Mouse (Mus musculus) intestine, embryonic 15.5 days (tissue): ENCODE data around the gene Icam5. TPM values are rescaled to one million over a fixed set of nuclear protein-coding genes. Genes with fewer than 3 reads are reported as not detected.

Experiments
- ATAC-seq: fragments of 200-750 bp; cut with Nextera tagmentation; 2 replicates; pipeline ENCODE4 v1.8.0; 2017; ENCODE audit warnings: moderate TSS enrichment, moderate library complexity
- H3K27ac ChIP-seq: fragments of 300-500 bp; sonication (generic); 2 replicates; pipeline ENCODE4 v1.5.1; 2015; ENCODE audit warnings: mild to moderate bottlenecking, inconsistent platforms
- H3K27me3 ChIP-seq: fragments of 300-500 bp; sonication (generic); replicated peaks from 2 replicates; pipeline ENCODE4 v1.6.1; 2015; ENCODE audit warnings: inconsistent platforms
- H3K36me3 ChIP-seq: fragments of 300-500 bp; sonication (generic); 2 replicates; pipeline ENCODE4 v1.6.1; 2015; ENCODE audit warnings: inconsistent platforms
- H3K4me1 ChIP-seq: fragments of 300-500 bp; sonication (generic); replicated peaks from 2 replicates; pipeline ENCODE4 v1.6.1; 2015; ENCODE audit warnings: inconsistent platforms
- H3K4me2 ChIP-seq: fragments of 300-500 bp; sonication (generic); replicated peaks from 2 replicates; pipeline ENCODE4 v1.6.1; 2015; ENCODE audit warnings: mild to moderate bottlenecking, inconsistent platforms
- H3K4me3 ChIP-seq: fragments of 300-500 bp; sonication (generic); replicated peaks from 2 replicates; pipeline ENCODE4 v1.5.1; 2015; ENCODE audit warnings: inconsistent platforms
- H3K9ac ChIP-seq: fragments of 300-500 bp; sonication (generic); 2 replicates; pipeline ENCODE4 v1.6.1; 2015; ENCODE audit warnings: inconsistent platforms
- H3K9me3 ChIP-seq: fragments of 300-500 bp; sonication (generic); 2 replicates; pipeline ENCODE4 v1.6.1; 2016; ENCODE audit warnings: inconsistent platforms
- WGBS: fragments of 180-500 bp; shearing (Covaris S2); methylation state at CpG from one replicate; pipeline ENCODE4 v1.1.7; 2015; 5-methylcytosine and 5-hydroxymethylcytosine counted together
- polyA plus RNA-seq: library from polyadenylated mRNA; unstranded; fragments of >200 nt; fragmentation: Nextera tagmentation; extraction: Ambion mirVana; gene quantifications from 2 replicates; pipeline ENCODE4 v1.2.1, GENCODE M21; 2015

Gene Icam5
- polyA plus RNA-seq, 1 experiment from 2014 or later, result 0.16 TPM

- peaks cover 46% of the 10 kb centered on the region for H3K4me1 ChIP-seq
- H3K9ac ChIP-seq, result peak overlapping the region; percentile 54; the same call in 1 of the 2 replicates
- H3K27me3 ChIP-seq, result peaks cover 44% of the 10 kb centered on the region
- H3K36me3 ChIP-seq, result no peaks in the 10 kb centered on the region
- H3K4me2 ChIP-seq, result peak overlapping the region; percentile 99
- no peaks in the 10 kb centered on the region for H3K9me3 ChIP-seq
- H3K4me3 ChIP-seq, result peak overlapping the region; percentile 49
- 26% methylated on average over 22 of the region's 22 CpGs for WGBS
- H3K27ac ChIP-seq, result no peak overlapping the region
- ATAC-seq, result no peak
Observed at GRCm38 (mm10) chr9:21030055-21030600, 1.7 kb upstream of the Icam5 start.

GRCm38 (mm10) chr9:21030781-21031250 lies 1.1 kb upstream of the Icam5 start:
- peaks cover 46% of the 10 kb centered on the region for H3K4me1 ChIP-seq
- no peak overlapping the region for H3K27ac ChIP-seq
- no peaks in the 10 kb centered on the region for H3K36me3 ChIP-seq
- WGBS, result under 1% methylated on average over 13 of the region's 13 CpGs
- no peaks in the 10 kb centered on the region for H3K9me3 ChIP-seq
- ATAC-seq, result peak; percentile 76
- peak overlapping the region; percentile 99 for H3K4me2 ChIP-seq
- peaks cover 51% of the 10 kb centered on the region for H3K27me3 ChIP-seq
- H3K9ac ChIP-seq, result no peak overlapping the region
- peak overlapping the region; percentile 49 for H3K4me3 ChIP-seq

- no peaks in the 10 kb centered on the region for H3K36me3 ChIP-seq
- H3K4me1 ChIP-seq, result peaks cover 49% of the 10 kb centered on the region
- peaks cover 56% of the 10 kb centered on the region for H3K27me3 ChIP-seq
- 0 out of 2 replicates have a peak overlapping the region, but pooled peaks have one; percentile 14 for H3K9ac ChIP-seq
- ATAC-seq, result peak; percentile 27
- no peak overlapping the region for H3K27ac ChIP-seq
- WGBS, result under 1% methylated on average over 36 of the region's 36 CpGs
- peak overlapping the region; percentile 49 for H3K4me3 ChIP-seq
- no peaks in the 10 kb centered on the region for H3K9me3 ChIP-seq
- peak overlapping the region; percentile 99 for H3K4me2 ChIP-seq
Observed at GRCm38 (mm10) chr9:21031251-21031895, 500 bp upstream of the Icam5 start.

GRCm38 (mm10) chr9:21032491-21032890 lies 618 bp downstream of the Icam5 start:
- peak overlapping the region; percentile 55 for H3K4me3 ChIP-seq
- WGBS, result 3% methylated on average over 7 of the region's 7 CpGs
- no peaks in the 10 kb centered on the region for H3K36me3 ChIP-seq
- H3K4me1 ChIP-seq, result peaks cover 60% of the 10 kb centered on the region
- peaks cover 67% of the 10 kb centered on the region for H3K27me3 ChIP-seq
- no peaks in the 10 kb centered on the region for H3K9me3 ChIP-seq
- H3K9ac ChIP-seq, result peak overlapping the region; percentile 50; the same call in 1 of the 2 replicates
- H3K27ac ChIP-seq, result no peak overlapping the region
- no peak for ATAC-seq
- peak overlapping the region; percentile 99 for H3K4me2 ChIP-seq

GRCm38 (mm10) chr9:21033136-21033535 lies 1.3 kb downstream of the Icam5 start:
- H3K27ac ChIP-seq, result no peak overlapping the region
- 0% methylated on average over 34 of the region's 34 CpGs for WGBS
- H3K4me2 ChIP-seq, result peak overlapping the region; percentile 99
- peaks cover 64% of the 10 kb centered on the region for H3K4me1 ChIP-seq
- H3K27me3 ChIP-seq, result peaks cover 74% of the 10 kb centered on the region
- no peaks in the 10 kb centered on the region for H3K36me3 ChIP-seq
- H3K9ac ChIP-seq, result peak overlapping the region; percentile 50
- ATAC-seq, result peak; percentile 77
- peak overlapping the region; percentile 55 for H3K4me3 ChIP-seq
- no peaks in the 10 kb centered on the region for H3K9me3 ChIP-seq

- peak overlapping the region; percentile 11; the same call in 1 of the 2 replicates for H3K4me2 ChIP-seq
- no peak overlapping the region for H3K27ac ChIP-seq
- no peaks in the 10 kb centered on the region for H3K36me3 ChIP-seq
- H3K9ac ChIP-seq, result no peak overlapping the region
- H3K4me3 ChIP-seq, result 0 out of 2 replicates have a peak overlapping the region, but pooled peaks have one; percentile 3
- ATAC-seq, result no peak
- peaks cover 63% of the 10 kb centered on the region for H3K4me1 ChIP-seq
- H3K27me3 ChIP-seq, result peaks cover 77% of the 10 kb centered on the region
- 2% methylated on average over 17 of the region's 17 CpGs for WGBS
- H3K9me3 ChIP-seq, result no peaks in the 10 kb centered on the region
Observed at GRCm38 (mm10) chr9:21034481-21035085, 2.7 kb downstream of the Icam5 start.

- Histone ChIP-seq H3K4me3 (no peak overlapping the region), H3K27me3 (peaks cover 74% of the 10 kb centered on the region), H3K4me1 (peaks cover 55% of the 10 kb centered on the region), H3K9me3 (no peaks in the 10 kb centered on the region), H3K36me3 (no peaks in the 10 kb centered on the region), H3K9ac (no peak overlapping the region), H3K4me2 (no peak overlapping the region), H3K27ac (no peak overlapping the region)
- ATAC-seq, result no peak
- WGBS, result 31% methylated on average over 9 of the region's 9 CpGs
Observed at GRCm38 (mm10) chr9:21035586-21035985, 3.7 kb downstream of the Icam5 start.

GRCm38 (mm10) chr9:21036161-21036560 lies 4.3 kb downstream of the Icam5 start:
- H3K27ac ChIP-seq, result no peak overlapping the region
- no peaks in the 10 kb centered on the region for H3K9me3 ChIP-seq
- no peak overlapping the region for H3K4me2 ChIP-seq
- WGBS, result 10% methylated on average over 20 of the region's 20 CpGs
- H3K36me3 ChIP-seq, result no peaks in the 10 kb centered on the region
- H3K4me3 ChIP-seq, result no peak overlapping the region
- H3K9ac ChIP-seq, result no peak overlapping the region
- peaks cover 53% of the 10 kb centered on the region for H3K4me1 ChIP-seq
- ATAC-seq, result no peak
- peaks cover 74% of the 10 kb centered on the region for H3K27me3 ChIP-seq

GRCm38 (mm10) chr9:21036666-21037065 lies 4.8 kb downstream of the Icam5 start:
- Histone ChIP-seq H3K27ac (no peak overlapping the region), H3K4me2 (peak overlapping the region; percentile 84; the same call in 1 of the 2 replicates), H3K4me1 (peaks cover 48% of the 10 kb centered on the region), H3K36me3 (no peaks in the 10 kb centered on the region), H3K4me3 (peak overlapping the region; percentile 2; the same call in 1 of the 2 replicates), H3K9ac (no peak overlapping the region), H3K9me3 (no peaks in the 10 kb centered on the region), H3K27me3 (peaks cover 73% of the 10 kb centered on the region)
- no peak for ATAC-seq
- WGBS, result 6% methylated on average over 22 of the region's 22 CpGs

- peaks cover 40% of the 10 kb centered on the region for H3K4me1 ChIP-seq
- ATAC-seq, result no peak
- 2% methylated on average over 31 of the region's 31 CpGs for WGBS
- H3K36me3 ChIP-seq, result no peaks in the 10 kb centered on the region
- H3K4me3 ChIP-seq, result peak overlapping the region; percentile 36
- H3K27me3 ChIP-seq, result peaks cover 65% of the 10 kb centered on the region
- H3K9ac ChIP-seq, result peak overlapping the region; percentile 41; the same call in 1 of the 2 replicates
- peak overlapping the region; percentile 84 for H3K4me2 ChIP-seq
- H3K9me3 ChIP-seq, result no peaks in the 10 kb centered on the region
- H3K27ac ChIP-seq, result no peak overlapping the region
Observed at GRCm38 (mm10) chr9:21037481-21037891, 5.6 kb downstream of the Icam5 start.

GRCm38 (mm10) chr9:21039779-21040178 lies 7.9 kb downstream of the Icam5 start:
- Histone ChIP-seq H3K36me3 (no peaks in the 10 kb centered on the region), H3K27ac (no peak overlapping the region), H3K4me3 (no peak overlapping the region), H3K9ac (no peak overlapping the region), H3K4me2 (no peak overlapping the region), H3K27me3 (peaks cover 45% of the 10 kb centered on the region), H3K4me1 (peaks cover 25% of the 10 kb centered on the region), H3K9me3 (no peaks in the 10 kb centered on the region)
- WGBS, result 62% methylated on average over 3 of the region's 3 CpGs
- ATAC-seq, result no peak

GRCm38 (mm10) chr9:21041308-21041707 lies 9.4 kb downstream of the Icam5 start:
- H3K4me1 ChIP-seq, result peaks cover 19% of the 10 kb centered on the region
- no peaks in the 10 kb centered on the region for H3K9me3 ChIP-seq
- no peak for ATAC-seq
- no peak overlapping the region for H3K27ac ChIP-seq
- 34% methylated on average over 4 of the region's 4 CpGs for WGBS
- H3K9ac ChIP-seq, result no peak overlapping the region
- no peaks in the 10 kb centered on the region for H3K36me3 ChIP-seq
- no peak overlapping the region for H3K4me2 ChIP-seq
- H3K27me3 ChIP-seq, result peaks cover 29% of the 10 kb centered on the region
- H3K4me3 ChIP-seq, result no peak overlapping the region
